Mouse (Mus musculus) lung, embryonic 16.5 days (tissue): Measurements from ENCODE around the gene Slamf7. TPM values are rescaled to one million over a fixed set of nuclear protein-coding genes. Genes with fewer than 3 reads are reported as not detected.

Experiments
- ATAC-seq: fragments of 200-750 bp; cut with Nextera tagmentation; 2 replicates; pipeline ENCODE4 v1.8.0; 2017; ENCODE audit warnings: low read depth, mild to moderate bottlenecking, moderate library complexity
- H3K27ac ChIP-seq: fragments of 300-500 bp; sonication (generic); 2 replicates; pipeline ENCODE4 v1.5.1; 2014; ENCODE audit warnings: mild to moderate bottlenecking, control low read depth, low read length
- H3K27me3 ChIP-seq: fragments of 300-500 bp; sonication (generic); 2 replicates; pipeline ENCODE4 v1.6.1; 2014; ENCODE audit warnings: low read depth, low read length, mixed read lengths; ENCODE audit not compliant: control insufficient read depth, insufficient read depth
- H3K36me3 ChIP-seq: fragments of 300-500 bp; sonication (generic); 2 replicates; pipeline ENCODE4 v1.6.1; 2014; ENCODE audit warnings: low read length; ENCODE audit not compliant: control insufficient read depth, insufficient read depth
- H3K4me1 ChIP-seq: fragments of 300-500 bp; sonication (generic); replicated peaks from 2 replicates; pipeline ENCODE4 v1.6.1; 2014; ENCODE audit warnings: low read length, mixed read lengths; ENCODE audit not compliant: control insufficient read depth, insufficient read depth
- H3K4me2 ChIP-seq: fragments of 300-500 bp; sonication (generic); 2 replicates; pipeline ENCODE4 v1.6.1; 2014; ENCODE audit warnings: low read depth, low read length, control low read depth
- H3K4me3 ChIP-seq: fragments of 300-500 bp; sonication (generic); 2 replicates; pipeline ENCODE4 v1.5.1; 2014; ENCODE audit warnings: mild to moderate bottlenecking, low read length, control low read depth
- H3K9ac ChIP-seq: fragments of 300-500 bp; sonication (generic); 2 replicates; pipeline ENCODE4 v1.6.1; 2014; ENCODE audit warnings: low read length, control low read depth
- H3K9me3 ChIP-seq: fragments of 300-500 bp; sonication (generic); 2 replicates; pipeline ENCODE4 v1.6.1; 2016; ENCODE audit warnings: low read length; ENCODE audit not compliant: control insufficient read depth
- WGBS: fragments of 180-500 bp; shearing (Covaris S2); extraction: QIAGEN DNeasy Blood & Tissue Kit; methylation state at CpG from one replicate; pipeline ENCODE4 v1.1.7; 2014; 5-methylcytosine and 5-hydroxymethylcytosine counted together
- microRNA-seq: library from miRNA; unstranded; fragments of <30 nt; microRNA quantifications from one replicate; pipeline ENCODE4, GENCODE M21; 2016
- polyA plus RNA-seq: library from polyadenylated mRNA; unstranded; fragments of >200 nt; fragmentation: Nextera tagmentation; extraction: Ambion mirVana; gene quantifications from 2 replicates; pipeline ENCODE4 v1.2.1, GENCODE M21; 2015

The Slamf7 gene
- polyA plus RNA-seq, 1 experiment from 2014 or later, result 0.28 TPM

DNA sequence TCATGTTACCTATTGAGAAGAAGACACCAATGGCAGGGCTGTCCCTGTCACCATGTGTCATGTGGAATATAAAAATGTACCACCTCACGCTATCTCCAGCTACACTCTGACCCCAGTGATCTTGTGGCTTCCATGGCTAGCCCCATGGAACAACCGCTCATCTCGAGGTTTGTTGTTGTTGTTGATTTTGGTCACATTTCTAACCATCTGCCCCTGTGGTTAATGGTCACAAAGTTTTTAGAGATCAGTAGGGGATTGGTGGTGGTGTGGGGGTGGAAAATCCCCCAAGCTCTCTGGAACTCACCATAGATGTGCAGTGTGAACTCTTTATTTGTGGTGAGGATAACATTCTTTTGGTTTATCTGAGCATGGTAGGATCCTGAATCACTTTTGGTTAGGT lies 48.1 kb downstream of the Slamf7 start:
- 76% methylated on average over 3 of the region's 3 CpGs for WGBS
- no peaks in the 10 kb centered on the region for H3K36me3 ChIP-seq
- H3K27me3 ChIP-seq, result no peaks in the 10 kb centered on the region
- H3K4me3 ChIP-seq, result no peak overlapping the region
- no peak overlapping the region for H3K4me2 ChIP-seq
- no peak overlapping the region for H3K27ac ChIP-seq
- no peaks in the 10 kb centered on the region for H3K9me3 ChIP-seq
- no peak for ATAC-seq
- H3K4me1 ChIP-seq, result no peaks in the 10 kb centered on the region
- no peak overlapping the region for H3K9ac ChIP-seq

DNA sequence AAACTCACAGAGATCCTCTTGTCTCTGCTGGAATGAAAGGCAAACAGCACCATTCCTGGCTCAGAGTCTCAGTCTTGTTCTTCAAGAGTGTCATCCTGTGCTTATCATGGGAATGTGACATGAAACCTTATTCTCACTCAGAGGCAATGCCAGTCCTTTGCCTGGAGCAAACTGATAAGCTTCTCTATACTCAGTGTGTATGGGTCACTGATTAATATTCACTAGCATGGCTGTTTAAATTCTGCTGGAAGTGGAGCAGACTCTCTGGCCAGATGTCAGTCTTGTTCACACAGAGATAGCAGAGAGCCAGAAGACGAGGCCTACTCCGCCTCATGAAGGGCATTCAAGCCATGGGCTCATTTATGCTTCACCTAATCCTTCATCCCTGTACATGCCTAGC lies 68.3 kb downstream of the Slamf7 start:
- 63% methylated on average over 2 of the region's 2 CpGs for WGBS
- Histone ChIP-seq H3K9ac (no peak overlapping the region), H3K9me3 (no peaks in the 10 kb centered on the region), H3K4me3 (no peak overlapping the region), H3K4me1 (no peaks in the 10 kb centered on the region), H3K4me2 (no peak overlapping the region), H3K27ac (no peak overlapping the region), H3K36me3 (no peaks in the 10 kb centered on the region), H3K27me3 (no peaks in the 10 kb centered on the region)
- ATAC-seq, result no peak

Small RNAs within 50 kb of the gene (microRNA-seq; reads per million reads assigned to microRNA genes)
- gene Mir7683, result not detected

Other genes with a start within 250 kb of the Slamf7 start
- gene Usf1, start 241.7 kb downstream of the Slamf7 start, polyA plus RNA-seq, result 73.6 and 81.7 TPM in 2 replicates
- gene Tstd1, start 234.2 kb downstream of the Slamf7 start, polyA plus RNA-seq, result 5.9 and 8.4 TPM in 2 replicates
- 134 and 145 TPM in 2 replicates for gene F11r, start 215.5 kb downstream of the Slamf7 start, polyA plus RNA-seq
- gene Alyref2, start 149.6 kb downstream of the Slamf7 start, polyA plus RNA-seq, result 11.8 and 13.6 TPM in 2 replicates
- gene Itln1, start 117.7 kb downstream of the Slamf7 start, polyA plus RNA-seq, result not detected in 2 replicates
- gene Cd244a, start 93.8 kb downstream of the Slamf7 start, polyA plus RNA-seq, result 0.85 and 1.0 TPM in 2 replicates
- 0.49 and 0.85 TPM in 2 replicates for gene Ly9, start 45.6 kb downstream of the Slamf7 start, polyA plus RNA-seq
- 4.7 and 6.7 TPM in 2 replicates for gene Cd48, start 29.0 kb upstream of the Slamf7 start, polyA plus RNA-seq
- 0.52 and 0.53 TPM in 2 replicates for gene Slamf1, start 114.1 kb upstream of the Slamf7 start, polyA plus RNA-seq
- 2.1 and 3.0 TPM in 2 replicates for gene Cd84, start 186.7 kb upstream of the Slamf7 start, polyA plus RNA-seq
- gene Gm10521, start 242.6 kb upstream of the Slamf7 start, polyA plus RNA-seq, result 0.08 TPM in 1 of 2 replicates, not detected in the other